Mouse (Mus musculus): ENCODE results near the gene Wapl.

Gene Wapl

GRCm38 (mm10) chr14:34693970-34694369 is 20.2 kb downstream of the Wapl start:
- DNase-seq (ENCODE audit: low spot score in 2 of 2), result no peak

DNA sequence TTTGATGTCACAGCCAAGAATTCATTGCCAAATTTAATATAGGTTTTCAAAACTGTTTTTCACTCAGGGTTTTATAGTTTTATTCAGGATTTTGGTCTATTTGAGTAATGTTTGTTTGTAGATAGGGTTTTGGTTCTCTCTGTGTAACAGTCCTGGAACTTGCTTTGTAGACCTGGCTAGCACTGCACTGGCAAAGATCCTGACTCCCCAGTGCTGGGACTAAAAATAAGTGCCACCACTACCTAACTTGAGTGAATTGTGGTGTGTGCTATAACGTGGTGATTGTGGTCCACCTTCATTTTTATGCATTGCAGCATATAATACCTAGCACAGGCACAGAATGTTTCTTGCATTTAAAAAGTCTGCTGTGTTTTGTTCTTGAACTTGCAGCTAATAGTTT is 23.6 kb downstream of the Wapl start:
- no peak for DNase-seq (ENCODE audit: low spot score in 2 of 2)

GRCm38 (mm10) chr14:34710209-34710608 is 36.5 kb downstream of the Wapl start:
- DNase-seq (ENCODE audit: low spot score in 2 of 2), result no peak

- no peak for DNase-seq (ENCODE audit: low spot score in 2 of 2)
Measured at GRCm38 (mm10) chr14:34712027-34712426, 38.3 kb downstream of the Wapl start.

DNA sequence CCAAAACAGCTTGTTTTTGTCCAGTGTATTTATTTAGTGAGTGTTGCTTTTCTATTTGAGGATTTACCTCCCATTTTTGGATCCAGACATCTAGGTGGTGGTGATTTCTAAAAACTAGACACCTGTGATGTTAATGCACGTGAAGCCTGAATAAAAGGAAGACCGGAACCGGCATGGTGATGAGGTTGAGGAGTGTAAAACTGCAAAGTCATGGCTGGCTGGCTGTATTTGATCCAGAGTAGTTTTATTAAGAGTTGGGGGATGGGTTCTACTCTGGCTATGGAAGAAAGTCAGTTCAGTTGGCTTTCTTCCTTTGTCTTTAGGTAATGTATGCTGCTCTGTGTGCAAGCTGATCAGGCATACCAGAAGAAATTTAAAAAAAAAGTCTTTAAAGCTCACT is 39.1 kb downstream of the Wapl start:
- DNase-seq (ENCODE audit: low spot score in 2 of 2), result no peak

- DNase-seq (ENCODE audit: low spot score in 2 of 2), result no peak
Measured at GRCm38 (mm10) chr14:34718150-34718549, 44.4 kb downstream of the Wapl start.

- DNase-seq (ENCODE audit: low spot score in 2 of 2), result no peak
Measured at GRCm38 (mm10) chr14:34727709-34728108, 54.0 kb downstream of the Wapl start.

DNA sequence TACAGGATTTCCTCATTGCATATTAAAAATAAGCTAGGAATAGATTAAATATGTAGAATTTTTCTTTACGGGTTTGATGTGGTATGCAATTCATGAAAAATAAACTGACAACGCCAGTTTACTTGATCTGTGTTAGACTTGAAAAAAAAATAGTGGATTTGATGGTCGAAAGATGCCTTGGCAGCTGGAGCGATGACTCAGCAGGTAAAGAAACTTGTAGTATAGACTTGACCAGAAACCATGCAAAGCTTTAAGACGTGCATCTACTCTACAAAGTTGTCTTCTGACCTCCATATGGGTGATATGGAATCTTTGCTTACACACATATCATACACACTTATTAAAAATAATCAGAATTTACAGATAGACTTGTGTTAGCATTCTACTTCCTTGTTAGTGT is 61.7 kb downstream of the Wapl start:
- DNase-seq (ENCODE audit: low spot score in 2 of 2), result no peak

DNA sequence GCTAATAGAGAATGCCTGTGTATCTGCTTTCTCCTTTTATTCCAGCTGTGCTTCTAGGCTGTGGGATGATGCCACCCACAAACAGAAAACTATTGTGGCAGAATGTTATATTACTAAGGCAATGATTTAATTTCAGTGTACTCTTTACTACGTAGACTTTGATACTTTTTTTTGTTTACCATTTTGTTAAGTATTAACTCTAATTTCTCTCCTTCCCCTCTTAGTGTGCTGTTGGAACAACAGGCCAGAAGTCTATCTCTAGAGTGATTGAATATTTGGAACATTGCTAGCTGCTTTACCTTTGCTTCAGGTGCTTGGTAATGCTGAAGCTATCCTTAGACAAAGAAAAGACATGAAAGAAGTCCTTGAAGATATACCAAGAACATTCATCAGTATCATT is 71.7 kb downstream of the Wapl start:
- DNase-seq (ENCODE audit: low spot score in 2 of 2), result no peak

GRCm38 (mm10) chr14:34755731-34756130 is 82.0 kb downstream of the Wapl start:
- no peak for DNase-seq (ENCODE audit: low spot score in 2 of 2)

GRCm38 (mm10) chr14:34759938-34760337 is 86.2 kb downstream of the Wapl start:
- no peak for DNase-seq (ENCODE audit: low spot score in 2 of 2)

DNA sequence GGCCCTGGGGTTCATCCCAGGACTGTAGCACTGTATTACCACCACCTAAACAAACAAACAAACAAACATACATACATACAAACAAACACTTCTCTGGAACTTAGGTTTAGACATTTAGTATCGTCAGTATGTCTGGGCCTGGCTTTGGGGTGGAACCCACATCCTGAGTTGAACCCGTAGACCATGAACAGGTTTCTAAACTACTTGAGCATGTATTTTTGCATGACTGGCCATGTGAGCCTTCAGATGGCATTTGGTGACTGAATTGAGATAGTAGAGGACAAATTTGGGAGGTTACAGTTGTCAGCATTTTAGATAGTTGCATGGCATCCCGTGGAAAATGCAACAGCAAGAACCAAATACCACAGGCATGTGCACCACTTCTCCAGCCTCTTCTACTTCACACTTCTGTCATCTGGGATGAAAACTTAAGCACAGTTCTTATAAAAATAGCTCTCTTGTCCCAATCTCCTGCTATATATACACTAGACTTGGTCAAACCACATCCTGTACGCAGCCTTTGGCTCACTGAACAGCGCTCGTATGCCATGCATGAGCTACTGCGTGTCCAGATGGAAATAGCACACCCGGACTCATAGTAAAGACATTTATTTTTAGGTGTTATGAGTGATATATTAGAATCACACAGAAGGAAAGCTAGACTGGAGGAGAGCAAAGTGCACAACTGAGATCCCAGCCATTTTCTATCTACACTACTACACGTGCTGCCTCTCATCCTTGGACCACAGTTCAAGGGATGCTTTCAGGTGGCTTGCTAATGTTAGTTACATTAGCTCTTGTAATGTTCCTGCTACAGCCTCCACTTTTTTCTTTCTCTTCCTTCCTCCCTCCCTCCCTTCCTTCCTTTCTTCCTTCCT is 87.6 kb downstream of the Wapl start:
- DNase-seq (ENCODE audit: low spot score in 2 of 2), result no peak

- DNase-seq (ENCODE audit: low spot score in 2 of 2), result no peak
Measured at GRCm38 (mm10) chr14:34762682-34763081, 89.0 kb downstream of the Wapl start.

- DNase-seq (ENCODE audit: low spot score in 2 of 2), result no peak
Measured at GRCm38 (mm10) chr14:34763771-34764539, 90.2 kb downstream of the Wapl start.

GRCm38 (mm10) chr14:34764908-34765307 is 91.2 kb downstream of the Wapl start:
- DNase-seq (ENCODE audit: low spot score in 2 of 2), result no peak

DNA sequence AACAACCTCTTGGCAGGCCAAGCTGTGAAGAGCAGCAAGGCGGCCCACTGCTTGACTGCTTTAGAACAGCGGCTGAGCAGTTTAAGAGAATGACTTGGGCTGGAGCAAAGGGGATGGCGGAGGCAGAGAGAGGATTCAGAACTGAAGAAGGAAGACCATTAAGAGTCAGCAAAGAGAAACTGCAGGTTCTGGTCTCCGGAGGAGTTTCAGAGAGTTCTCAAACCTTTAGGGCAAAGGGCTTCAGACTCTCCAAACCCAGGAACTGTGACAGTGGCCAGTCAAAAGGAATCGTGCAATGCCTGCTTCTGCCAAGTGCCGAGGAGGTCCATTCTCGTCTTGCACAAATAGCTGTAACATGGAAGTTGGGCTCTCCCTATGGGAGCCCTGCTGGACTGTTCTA is 91.7 kb downstream of the Wapl start:
- no peak for DNase-seq (ENCODE audit: low spot score in 2 of 2)

DNA sequence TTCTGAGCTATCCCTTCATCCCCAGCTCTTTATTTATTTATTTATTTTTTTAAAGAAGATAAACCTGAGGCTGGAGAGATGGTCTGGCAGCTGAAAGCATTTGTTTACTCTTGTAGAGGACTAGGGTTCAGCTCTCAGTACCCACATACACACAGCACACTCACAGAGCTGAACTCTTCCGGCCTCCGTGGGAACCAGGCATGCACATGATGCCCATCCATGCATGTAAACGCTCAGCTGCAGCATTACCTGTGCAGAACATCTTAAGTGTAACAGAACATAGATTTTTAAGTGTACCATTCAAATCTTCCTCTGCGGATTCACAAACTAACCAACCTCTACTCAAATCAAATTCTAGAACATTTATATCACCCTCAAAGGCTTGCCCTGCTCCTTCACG is 92.5 kb downstream of the Wapl start:
- DNase-seq (ENCODE audit: low spot score in 2 of 2), result no peak

GRCm38 (mm10) chr14:34768373-34768772 is 94.6 kb downstream of the Wapl start:
- peak; percentile 27 to 38 for DNase-seq (ENCODE audit: low spot score in 2 of 2)

- DNase-seq (ENCODE audit: low spot score in 2 of 2), result peak; percentile 25 to 52
Measured at GRCm38 (mm10) chr14:34769021-34769566, 95.4 kb downstream of the Wapl start.

- no peak for DNase-seq (ENCODE audit: low spot score in 2 of 2)
Measured at GRCm38 (mm10) chr14:34769567-34770158, 95.9 kb downstream of the Wapl start.

GRCm38 (mm10) chr14:34770467-34770866 is 96.7 kb downstream of the Wapl start:
- DNase-seq (ENCODE audit: low spot score in 2 of 2), result no peak

DNA sequence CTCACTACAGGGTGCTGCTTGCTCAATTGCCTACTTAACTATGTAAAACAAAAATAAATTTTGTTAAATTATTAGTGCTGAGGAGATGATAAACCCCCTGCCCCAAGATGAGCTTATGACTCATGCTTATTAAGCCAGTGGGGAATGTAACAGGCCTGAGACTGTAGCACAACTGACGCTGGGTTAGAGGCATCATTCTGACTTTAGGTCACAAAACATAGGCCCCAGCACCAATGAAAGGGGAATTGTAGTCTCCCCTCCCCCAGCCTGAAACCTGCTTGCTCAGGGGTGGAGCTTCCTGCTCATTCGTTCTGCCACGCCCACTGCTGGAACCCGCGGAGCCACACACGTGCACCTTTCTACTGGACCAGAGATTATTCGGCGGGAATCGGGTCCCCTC is 97.9 kb downstream of the Wapl start:
- no peak for DNase-seq (ENCODE audit: low spot score in 2 of 2)

Measured in frontal cortex, postnatal 14 days (tissue).